Mouse (Mus musculus): ENCODE data around the gene Olfr287.

The Olfr287 gene

GRCm38 (mm10) chr15:98220877-98221276 is at the start of gene Olfr287, which contains the start of gene Gm44579:
Gene Olfr287, minus strand, starts transcription at chr15:98221056.
Gene Gm44579, minus strand, starts transcription at chr15:98220977.
- in situ Hi-C loops (cut with MboI, MseI): no loop called here

GRCm38 (mm10) chr15:98257776-98258175 is 36.9 kb upstream of the Olfr287 start:
- in situ Hi-C loops (cut with MboI, MseI): no loop called here

DNA sequence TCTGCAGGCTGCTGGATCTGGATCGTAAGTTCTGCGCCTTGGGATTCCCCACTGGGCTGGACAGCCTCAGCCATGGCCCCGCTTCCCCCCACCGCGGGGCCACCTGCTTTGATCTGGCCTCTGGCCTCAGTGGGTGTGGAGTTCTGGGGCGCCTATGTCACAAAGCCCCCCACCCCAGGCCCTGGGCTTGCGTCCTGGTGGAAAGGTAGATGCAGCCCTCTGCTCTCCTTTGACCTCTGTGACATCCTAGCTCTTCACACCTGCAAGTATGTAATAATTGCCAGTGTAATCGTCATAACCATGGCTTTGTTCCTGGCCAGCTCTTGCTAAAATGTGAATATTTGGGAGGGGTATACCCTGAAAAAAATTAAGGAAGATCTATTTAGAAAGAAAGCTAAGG is 36.3 kb upstream of the Olfr287 start, which contains the start of gene H1fnt:
Gene H1fnt, minus strand, starts transcription at position 101 of the 400 bp plus-strand sequence.
- in situ Hi-C loops (cut with MboI, MseI): no loop called here

- in situ Hi-C loops (cut with MboI, MseI): no loop called here
Observed at GRCm38 (mm10) chr15:98256271-98256670, 35.4 kb upstream of the Olfr287 start.

DNA sequence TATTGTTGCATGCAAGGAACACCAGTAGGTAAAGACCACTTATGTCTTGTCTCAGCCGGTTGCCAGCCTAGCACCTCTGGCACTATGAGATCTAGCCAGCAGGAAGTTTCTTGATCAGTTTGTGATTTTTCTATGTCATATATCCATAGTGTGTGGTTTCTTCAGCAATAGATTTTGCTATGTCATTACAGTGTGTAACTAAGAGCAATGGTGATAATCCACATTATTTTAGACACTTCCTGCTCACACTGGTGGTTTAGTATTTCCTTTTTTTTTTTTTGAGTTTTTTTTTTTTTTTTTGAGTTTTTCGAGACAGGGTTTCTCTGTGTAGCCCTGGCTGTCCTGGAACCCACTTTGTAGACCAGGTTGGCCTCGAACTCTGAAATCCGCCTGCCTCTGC is 14.6 kb upstream of the Olfr287 start:
- in situ Hi-C loops (cut with MboI, MseI): no loop called here

- in situ Hi-C loops (cut with MboI, MseI): no loop called here
Observed at GRCm38 (mm10) chr15:98234350-98234749, 13.5 kb upstream of the Olfr287 start, which contains the start of gene Olfr286. Gene Olfr286, minus strand, starts transcription at chr15:98234450.

DNA sequence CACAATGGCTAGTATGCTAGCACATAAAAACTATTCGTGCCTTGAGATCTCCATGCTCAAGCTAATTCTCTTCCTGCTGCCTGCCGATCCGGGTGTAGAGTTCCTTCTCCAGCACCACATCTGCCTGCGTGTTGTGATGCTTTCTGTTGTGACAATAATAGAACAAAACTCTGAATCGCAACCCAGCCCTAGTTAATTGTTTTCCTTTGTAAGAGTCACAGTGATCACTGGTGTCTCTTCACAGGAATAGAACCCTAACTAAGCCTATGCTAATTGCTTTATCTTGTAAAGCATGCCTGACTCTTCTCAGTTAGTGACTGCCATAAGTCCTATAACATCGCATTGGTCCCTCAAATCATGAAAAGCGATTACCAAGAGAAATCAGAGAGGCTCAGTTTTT is 5.2 kb upstream of the Olfr287 start:
- in situ Hi-C loops (cut with MboI, MseI): no loop called here

- in situ Hi-C loops (cut with MboI, MseI): no loop called here
Observed at GRCm38 (mm10) chr15:98225610-98226009, 4.8 kb upstream of the Olfr287 start.

GRCm38 (mm10) chr15:98222377-98222776 is 1.5 kb upstream of the Olfr287 start:
- in situ Hi-C loops (cut with MboI, MseI): no loop called here

GRCm38 (mm10) chr15:98214130-98214529 is 6.7 kb downstream of the Olfr287 start:
- in situ Hi-C loops (cut with MboI, MseI): no loop called here

DNA sequence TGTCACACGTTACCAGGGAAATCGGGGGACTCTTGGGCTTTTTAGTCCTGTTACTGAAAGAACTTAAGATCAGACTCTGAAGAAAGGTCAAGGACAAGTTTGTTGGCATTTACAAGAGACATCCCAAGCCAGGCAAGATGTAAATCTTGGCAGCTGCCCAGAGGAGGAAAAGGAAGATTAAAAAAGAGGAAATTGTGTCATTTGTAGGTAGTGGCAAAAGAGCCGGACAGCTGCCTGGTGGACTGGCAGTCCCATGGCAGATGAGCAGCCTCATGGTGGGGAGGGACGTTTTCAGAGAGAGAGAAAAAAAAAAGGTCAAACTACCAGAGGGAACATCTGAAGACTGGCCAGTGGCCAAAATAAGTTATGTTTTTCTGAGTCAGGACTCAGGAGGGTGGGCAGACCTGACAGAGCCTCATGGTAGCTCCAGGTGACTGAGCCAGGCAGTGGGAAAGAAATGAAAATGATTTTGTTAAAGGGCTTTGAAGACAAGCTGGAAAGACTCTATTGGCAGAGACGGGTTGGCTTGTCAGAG is 7.5 kb downstream of the Olfr287 start:
- in situ Hi-C loops (cut with MboI, MseI): no loop called here

DNA sequence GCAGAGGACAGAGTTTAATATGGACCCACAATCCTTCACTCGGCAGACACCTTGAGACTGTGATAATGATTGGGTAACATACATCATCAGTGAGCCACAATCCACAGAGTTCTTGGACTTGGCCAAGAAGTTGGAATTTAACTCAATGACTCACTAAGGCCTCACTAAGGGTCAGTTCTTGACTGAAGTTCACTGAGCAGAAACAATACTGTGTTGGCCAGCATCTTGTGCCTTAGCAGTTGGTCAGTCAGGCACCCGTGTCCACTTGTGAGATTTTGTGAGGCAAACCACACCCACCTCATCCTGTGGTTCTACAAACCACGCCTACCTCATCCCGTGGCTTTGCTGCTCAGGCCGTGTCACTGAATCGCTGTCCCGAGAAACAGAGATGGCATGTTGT is 11.2 kb downstream of the Olfr287 start:
- in situ Hi-C loops (cut with MboI, MseI): no loop called here

DNA sequence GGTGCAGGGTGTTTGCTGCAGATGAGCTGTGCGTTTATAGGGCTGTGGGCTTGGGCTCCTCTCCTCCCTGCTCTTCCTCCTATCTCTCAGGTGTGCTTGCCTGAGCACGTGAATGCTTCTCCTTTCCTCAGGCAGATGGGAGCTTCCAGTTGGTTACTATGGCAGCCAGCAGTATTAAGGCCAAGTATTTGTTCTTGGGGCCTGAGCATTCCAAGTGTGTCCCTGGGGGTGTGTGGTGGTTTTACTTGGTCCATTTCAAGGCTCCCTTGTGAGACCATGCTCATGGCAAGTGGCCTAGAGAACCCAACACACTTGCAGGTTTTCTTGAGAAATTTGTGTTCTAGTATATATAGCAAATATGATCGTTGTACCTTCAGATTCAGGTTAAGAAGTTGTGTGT is 25.4 kb downstream of the Olfr287 start, which contains the start of gene Olfr288:
Gene Olfr288, minus strand, starts transcription at position 101 of the 400 bp plus-strand sequence.
- in situ Hi-C loops (cut with MboI, MseI): no loop called here

GRCm38 (mm10) chr15:98184456-98184855 is 36.4 kb downstream of the Olfr287 start:
- in situ Hi-C loops (cut with MboI, MseI): loop anchor here (5.0 to 10.0 kb wide), 2 partner anchors 213 to 320 kb away; no protein-coding TSS in a partner anchor

- in situ Hi-C loops (cut with MboI, MseI): loop anchor here (5.0 to 10.0 kb wide), 2 partner anchors 215 to 323 kb away; no protein-coding TSS in a partner anchor
Observed at GRCm38 (mm10) chr15:98181856-98182570, 38.8 kb downstream of the Olfr287 start.

DNA sequence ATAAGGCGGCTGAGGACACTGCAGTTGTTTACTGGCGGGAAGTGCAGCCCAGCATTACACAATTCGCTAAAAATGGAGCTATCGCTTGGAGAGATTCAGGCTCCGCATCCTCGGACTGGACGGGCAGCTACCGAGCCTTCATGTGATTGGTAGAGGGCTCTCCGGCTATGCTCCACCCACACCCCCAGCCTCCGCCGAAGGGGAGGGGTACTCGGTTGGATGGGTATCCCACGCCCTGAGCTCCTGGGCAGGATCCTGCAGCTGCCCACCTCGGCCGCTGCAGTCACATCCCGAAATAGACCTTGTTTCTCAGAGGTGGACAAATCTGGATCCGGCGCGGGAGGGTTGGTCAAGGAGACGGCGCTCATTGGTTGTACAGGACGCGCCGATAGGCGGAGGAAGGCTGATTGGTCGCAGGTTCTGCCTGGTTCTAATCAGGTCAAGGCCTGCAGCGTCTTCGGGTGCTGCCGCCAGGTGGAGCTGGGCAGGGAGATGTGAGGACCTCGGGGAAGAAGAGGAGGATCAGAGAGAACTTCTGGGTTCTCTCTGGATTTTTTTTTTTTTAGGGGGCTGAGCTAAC is 39.6 kb downstream of the Olfr287 start:
- in situ Hi-C loops (cut with MboI, MseI): loop anchor here (5.0 to 10.0 kb wide), 2 partner anchors 216 to 324 kb away; no protein-coding TSS in a partner anchor

GRCm38 (mm10) chr15:98180567-98181131 is 40.2 kb downstream of the Olfr287 start:
- in situ Hi-C loops (cut with MboI, MseI): loop anchor here (5.0 to 10.0 kb wide), 2 partner anchors 217 to 324 kb away; no protein-coding TSS in a partner anchor

- in situ Hi-C loops (cut with MboI, MseI): no loop called here
Observed at GRCm38 (mm10) chr15:98177320-98177719, 43.5 kb downstream of the Olfr287 start.

DNA sequence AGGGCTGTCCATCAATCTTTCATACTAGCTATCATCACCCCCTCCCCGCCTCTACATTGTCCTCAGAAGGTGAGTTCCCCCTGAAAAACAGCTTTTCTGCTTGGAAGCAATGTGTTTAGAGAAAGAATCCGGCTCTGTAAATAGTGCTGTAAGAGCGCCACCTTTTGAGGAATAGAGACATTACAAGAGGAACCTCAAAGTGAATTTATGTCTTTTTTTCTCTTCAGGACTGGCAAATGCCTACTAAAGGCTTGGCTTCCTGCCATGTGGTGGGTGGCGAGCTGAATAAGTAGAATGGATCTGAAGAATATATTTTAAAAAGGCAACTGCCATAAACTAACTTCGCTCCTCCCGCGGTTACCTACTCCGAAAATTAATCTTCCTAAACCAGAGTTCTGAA is 47.0 kb downstream of the Olfr287 start:
- in situ Hi-C loops (cut with MboI, MseI): no loop called here

DNA sequence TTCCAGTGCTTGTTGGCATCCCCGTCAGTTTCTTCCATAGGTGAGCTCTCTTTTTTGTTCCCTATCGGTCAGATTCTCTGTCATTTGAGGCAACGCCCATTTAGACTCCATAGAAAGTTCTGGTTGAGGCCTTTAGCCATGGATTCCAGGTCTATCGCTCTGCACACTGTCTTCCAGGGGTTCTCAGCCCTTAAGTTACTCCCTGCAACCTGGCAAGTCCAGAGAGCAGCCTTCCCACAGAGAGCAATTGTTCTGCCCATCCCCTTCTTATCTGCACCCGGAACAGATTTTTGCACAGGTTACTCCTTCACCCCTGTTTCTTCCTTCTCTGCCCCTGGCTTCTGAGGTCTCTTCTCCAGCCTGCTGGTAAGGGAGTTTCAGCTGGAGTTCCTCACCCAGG is 48.7 kb downstream of the Olfr287 start:
- in situ Hi-C loops (cut with MboI, MseI): no loop called here

DNA sequence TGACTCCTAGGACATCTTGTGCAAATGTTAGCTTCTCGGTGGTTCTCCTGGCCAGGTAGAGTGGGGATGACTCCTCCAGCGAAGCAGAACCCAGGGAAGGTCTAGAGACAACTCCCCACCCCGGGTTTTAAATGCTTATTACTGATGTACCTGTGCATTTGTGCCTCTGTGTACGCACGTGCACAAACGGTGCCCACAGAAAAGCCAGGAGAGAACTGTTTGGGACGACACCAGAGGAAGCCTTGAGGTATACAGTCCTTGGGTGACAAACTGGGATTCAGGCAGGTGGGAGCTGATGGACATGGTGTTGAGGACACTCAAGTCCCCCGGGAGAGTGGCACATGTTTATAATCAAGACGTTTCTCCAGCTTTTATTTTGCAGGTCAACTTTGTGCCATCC is 49.9 kb downstream of the Olfr287 start:
- in situ Hi-C loops (cut with MboI, MseI): no loop called here

DNA sequence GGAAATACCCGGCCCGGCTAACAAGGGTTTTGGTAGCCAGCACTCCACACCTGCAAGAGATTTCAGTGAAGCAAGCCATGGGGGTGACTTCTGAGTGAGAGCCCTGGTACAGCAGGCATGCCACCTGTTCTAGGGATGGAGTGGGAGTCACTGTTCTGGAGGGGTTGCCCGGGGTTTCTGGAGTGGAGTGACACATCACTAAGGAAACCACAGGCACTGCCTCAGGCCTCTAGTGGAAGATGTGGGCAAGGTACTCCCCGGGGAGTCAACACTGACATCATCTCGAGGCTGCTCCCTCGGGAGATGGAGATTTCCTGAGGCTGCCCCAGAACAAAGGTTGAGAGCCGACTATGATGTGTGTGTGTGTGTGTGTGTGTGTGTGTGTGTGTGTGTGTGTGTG is 50.5 kb downstream of the Olfr287 start:
- in situ Hi-C loops (cut with MboI, MseI): no loop called here
